Mouse (Mus musculus) embryonic facial prominence, embryonic 15.5 days (tissue): ENCODE results near the gene Paqr8. TPM values are rescaled to one million over a fixed set of nuclear protein-coding genes. Genes with fewer than 3 reads are reported as not detected.

Experiments
- ATAC-seq: fragments of 200-750 bp; cut with Nextera tagmentation; 2 replicates; pipeline ENCODE4 v1.8.0; 2017; ENCODE audit warnings: low read depth, moderate TSS enrichment; ENCODE audit not compliant: insufficient number of reproducible peaks, low FRiP score, low TSS enrichment
- H3K27ac ChIP-seq: fragments of 300-500 bp; sonication (generic); replicated peaks from 2 replicates; pipeline ENCODE4 v1.5.1; 2015; ENCODE audit warnings: mild to moderate bottlenecking, inconsistent platforms
- H3K27me3 ChIP-seq: fragments of 300-500 bp; sonication (generic); 2 replicates; pipeline ENCODE4 v1.6.1; 2015; ENCODE audit warnings: inconsistent platforms
- H3K36me3 ChIP-seq: fragments of 300-500 bp; sonication (generic); 2 replicates; pipeline ENCODE4 v1.6.1; 2015; ENCODE audit warnings: mild to moderate bottlenecking, inconsistent platforms
- H3K4me1 ChIP-seq: fragments of 300-500 bp; sonication (generic); 2 replicates; pipeline ENCODE4 v1.6.1; 2015; ENCODE audit warnings: inconsistent platforms
- H3K4me2 ChIP-seq: fragments of 300-500 bp; sonication (generic); replicated peaks from 2 replicates; pipeline ENCODE4 v1.6.1; 2015; ENCODE audit warnings: mild to moderate bottlenecking, inconsistent platforms
- H3K4me3 ChIP-seq: fragments of 300-500 bp; sonication (generic); replicated peaks from 2 replicates; pipeline ENCODE4 v1.5.1; 2015; ENCODE audit warnings: mild to moderate bottlenecking, inconsistent platforms
- H3K9ac ChIP-seq: fragments of 300-500 bp; sonication (generic); 2 replicates; pipeline ENCODE4 v1.6.1; 2015; ENCODE audit warnings: inconsistent platforms
- H3K9me3 ChIP-seq: fragments of 300-500 bp; sonication (generic); replicated peaks from 2 replicates; pipeline ENCODE4 v1.6.1; 2016; ENCODE audit warnings: inconsistent platforms
- WGBS: fragments of 180-500 bp; shearing (Covaris S2); methylation state at CpG from one replicate; pipeline ENCODE4 v1.1.7; 2015; 5-methylcytosine and 5-hydroxymethylcytosine counted together
- polyA plus RNA-seq: library from polyadenylated mRNA; unstranded; fragments of >200 nt; fragmentation: Nextera tagmentation; extraction: Ambion mirVana; gene quantifications from 2 replicates; pipeline ENCODE4 v1.2.1, GENCODE M21; 2015

The Paqr8 gene
- polyA plus RNA-seq, 1 experiment from 2014 or later = 5.4 TPM

DNA sequence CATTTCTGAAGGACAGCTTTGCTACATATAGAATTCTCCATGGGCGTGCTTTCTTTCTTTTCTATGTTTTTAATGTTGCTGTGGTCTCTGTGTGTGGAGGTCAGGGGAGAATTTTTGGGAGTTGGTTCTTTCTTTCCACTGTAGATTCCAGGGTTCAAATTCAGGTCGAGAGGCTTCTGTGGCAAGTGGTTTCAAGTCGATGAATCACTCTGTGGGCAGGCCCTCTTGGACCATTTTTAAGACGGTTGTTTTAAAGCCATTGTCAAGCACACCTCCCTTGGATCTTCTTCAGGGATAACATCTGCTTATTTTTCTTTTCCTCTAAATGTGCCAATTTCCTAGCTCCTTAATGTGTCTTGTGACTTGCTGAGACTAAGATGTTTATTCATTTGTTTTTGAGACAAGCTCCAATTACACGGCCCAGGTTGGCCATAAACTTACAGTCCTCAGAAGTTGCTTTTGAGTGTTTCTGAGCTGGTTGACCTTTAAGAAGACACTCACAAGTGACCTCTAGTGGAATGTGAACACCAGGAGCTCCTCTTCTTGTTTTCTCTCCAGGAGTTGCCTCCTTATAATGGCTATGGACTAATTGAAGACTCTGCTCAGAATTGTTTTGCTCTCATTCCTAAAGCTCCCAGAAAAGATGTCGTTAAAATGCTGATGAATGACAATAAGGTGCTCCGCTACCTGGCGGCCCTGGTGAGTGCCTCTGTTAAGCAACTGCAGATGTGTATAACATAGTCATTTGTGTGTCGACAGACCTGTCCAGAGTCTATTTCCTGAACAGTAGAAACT is 84.1 kb downstream of the Paqr8 start:
- H3K9me3 ChIP-seq = no peaks in the 10 kb centered on the region
- H3K4me3 ChIP-seq = no peak overlapping the region
- H3K4me1 ChIP-seq = no peaks in the 10 kb centered on the region
- no peak overlapping the region for H3K9ac ChIP-seq
- 69% methylated on average over 9 of the region's 9 CpGs for WGBS
- H3K27me3 ChIP-seq = no peaks in the 10 kb centered on the region
- H3K4me2 ChIP-seq = no peak overlapping the region
- no peaks in the 10 kb centered on the region for H3K36me3 ChIP-seq
- no peak overlapping the region for H3K27ac ChIP-seq
- no peak for ATAC-seq

DNA sequence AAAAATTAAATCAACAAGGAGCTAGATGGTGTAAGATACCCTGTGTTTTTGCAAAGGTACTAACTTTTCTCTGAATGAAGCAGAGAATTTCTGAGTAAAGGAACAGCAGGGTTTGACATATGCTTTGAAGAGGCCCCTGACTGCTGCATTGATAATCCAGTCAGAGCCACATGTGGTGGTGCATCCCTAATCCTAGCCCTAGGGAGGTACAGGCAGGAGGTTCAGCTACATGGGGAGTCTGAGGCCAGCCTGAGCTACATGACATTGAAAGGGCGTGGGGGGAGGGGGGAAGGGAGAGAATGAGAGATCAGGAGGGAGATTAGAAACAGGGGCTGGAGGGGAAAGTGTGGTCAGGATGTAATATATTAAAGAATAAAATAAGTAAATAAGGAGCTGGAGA is 90.1 kb downstream of the Paqr8 start:
- 53% methylated on average over 1 of the region's 1 CpGs for WGBS
- no peaks in the 10 kb centered on the region for H3K36me3 ChIP-seq

DNA sequence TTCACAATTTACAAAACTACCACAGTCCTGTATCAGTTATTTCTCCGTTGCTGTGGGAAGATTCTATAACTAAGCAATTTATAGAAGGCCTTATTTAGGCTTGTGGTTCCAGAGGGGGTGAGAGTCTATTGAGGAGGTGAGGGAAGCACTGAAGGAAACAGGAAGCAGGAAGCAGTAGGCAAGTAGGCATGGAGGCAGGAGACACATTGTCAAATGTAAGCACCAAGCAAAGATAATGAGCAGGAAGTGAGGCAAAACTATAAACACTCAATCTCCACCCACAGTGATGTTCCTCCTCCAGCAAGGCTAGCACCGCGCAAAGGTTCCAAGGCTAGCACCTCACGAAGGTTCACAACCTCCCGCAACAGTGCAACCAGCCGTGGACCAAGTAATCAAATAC is 91.4 kb downstream of the Paqr8 start:
- no peak overlapping the region for H3K9ac ChIP-seq
- no peak overlapping the region for H3K4me2 ChIP-seq
- no peak for ATAC-seq
- H3K4me1 ChIP-seq = no peaks in the 10 kb centered on the region
- no peaks in the 10 kb centered on the region for H3K9me3 ChIP-seq
- no peaks in the 10 kb centered on the region for H3K36me3 ChIP-seq
- no peak overlapping the region for H3K27ac ChIP-seq
- H3K27me3 ChIP-seq = no peaks in the 10 kb centered on the region
- 86% methylated on average over 6 of the region's 6 CpGs for WGBS
- H3K4me3 ChIP-seq = no peak overlapping the region

More for the DNA sequence above, 90.1 kb downstream of the Paqr8 start:
- Histone ChIP-seq H3K27ac (no peak overlapping the region), H3K9ac (no peak overlapping the region), H3K4me2 (no peak overlapping the region), H3K9me3 (no peaks in the 10 kb centered on the region), H3K4me3 (no peak overlapping the region), H3K27me3 (no peaks in the 10 kb centered on the region), H3K4me1 (no peaks in the 10 kb centered on the region)
- no peak for ATAC-seq

DNA sequence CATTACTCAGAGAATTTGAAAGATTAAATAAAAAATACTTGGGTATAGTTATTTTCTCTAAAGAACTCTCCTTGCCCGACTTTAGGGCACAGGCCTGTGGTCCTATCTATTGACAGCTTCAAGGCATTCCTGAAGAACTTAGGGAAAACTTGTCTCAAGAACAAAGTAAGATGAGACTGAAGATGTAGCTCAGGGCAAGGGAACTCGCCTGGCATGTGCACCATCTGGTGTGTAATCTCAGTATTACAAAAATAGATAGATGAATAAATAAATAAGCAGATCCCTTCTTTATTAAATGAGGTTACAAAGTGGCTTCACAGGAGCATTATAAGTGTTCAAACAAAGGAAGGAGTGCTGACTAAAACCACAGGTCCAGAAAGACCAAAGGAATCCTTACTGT is 93.7 kb downstream of the Paqr8 start:
- Histone ChIP-seq H3K9me3 (no peaks in the 10 kb centered on the region), H3K4me2 (no peak overlapping the region), H3K4me1 (no peaks in the 10 kb centered on the region), H3K4me3 (no peak overlapping the region), H3K36me3 (no peaks in the 10 kb centered on the region), H3K27me3 (no peaks in the 10 kb centered on the region), H3K27ac (no peak overlapping the region), H3K9ac (no peak overlapping the region)
- 51% methylated on average over 2 of the region's 2 CpGs for WGBS
- ATAC-seq = no peak

DNA sequence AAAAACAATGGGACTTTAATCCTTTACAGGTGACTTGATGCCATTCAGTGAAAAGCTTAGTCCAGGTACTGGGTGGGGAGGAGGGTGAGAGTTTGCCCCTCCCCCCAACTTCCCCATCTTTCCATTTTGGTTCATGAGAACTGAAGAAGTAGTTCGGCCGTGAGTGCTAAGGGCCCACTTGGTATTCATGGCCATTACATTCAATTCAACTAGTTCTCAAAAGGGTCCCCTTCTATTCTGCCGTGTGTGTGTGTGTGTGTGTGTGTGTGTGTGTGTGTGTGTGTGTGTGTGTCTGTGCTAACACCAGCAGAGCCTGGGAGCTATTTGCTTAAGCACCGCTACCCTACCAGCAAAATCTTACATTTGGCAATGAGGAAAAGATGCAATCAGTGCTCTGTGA is 94.2 kb downstream of the Paqr8 start:
- H3K27ac ChIP-seq = no peak overlapping the region
- 72% methylated on average over 4 of the region's 4 CpGs for WGBS
- no peaks in the 10 kb centered on the region for H3K36me3 ChIP-seq
- H3K4me3 ChIP-seq = no peak overlapping the region
- H3K27me3 ChIP-seq = no peaks in the 10 kb centered on the region
- H3K4me1 ChIP-seq = no peaks in the 10 kb centered on the region
- no peaks in the 10 kb centered on the region for H3K9me3 ChIP-seq
- H3K9ac ChIP-seq = no peak overlapping the region
- H3K4me2 ChIP-seq = no peak overlapping the region
- ATAC-seq = no peak

DNA sequence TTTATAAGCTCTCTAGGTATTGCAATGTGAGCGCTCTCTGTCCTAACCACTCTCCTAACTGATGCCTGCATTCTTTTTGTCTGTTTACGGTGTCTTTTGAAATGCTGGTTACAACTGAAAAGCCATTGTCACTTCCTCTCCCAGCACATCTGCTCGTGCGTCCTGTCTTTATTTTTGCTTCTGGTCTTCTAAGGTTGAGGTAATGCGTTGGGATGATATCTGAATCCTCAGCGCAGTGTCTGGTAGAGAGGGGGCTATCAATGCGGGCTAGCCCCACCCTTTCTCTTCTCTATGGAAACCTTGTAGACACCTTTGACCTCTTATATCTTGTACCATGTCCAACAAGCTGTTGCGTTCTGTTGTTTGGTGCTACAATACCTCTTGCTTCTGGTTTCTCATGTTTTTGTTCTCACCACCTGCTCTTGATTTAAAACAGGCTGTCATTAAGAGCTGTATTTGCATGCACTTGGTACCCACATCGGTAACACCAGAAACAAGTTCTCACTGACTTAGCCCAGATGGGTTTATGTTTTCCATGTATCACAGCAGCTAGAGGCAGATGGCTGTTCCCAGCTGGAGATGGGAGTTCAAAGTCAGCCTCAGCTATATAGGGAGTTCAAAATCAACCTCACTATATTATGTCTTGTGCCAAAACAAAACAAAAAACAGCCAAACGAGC is 96.1 kb downstream of the Paqr8 start:
- H3K4me3 ChIP-seq = no peak overlapping the region
- H3K9ac ChIP-seq = no peak overlapping the region
- H3K27ac ChIP-seq = no peak overlapping the region
- no peaks in the 10 kb centered on the region for H3K27me3 ChIP-seq
- WGBS = 62% methylated on average over 10 of the region's 10 CpGs
- H3K4me2 ChIP-seq = no peak overlapping the region
- no peaks in the 10 kb centered on the region for H3K4me1 ChIP-seq
- ATAC-seq = no peak
- no peaks in the 10 kb centered on the region for H3K36me3 ChIP-seq
- no peaks in the 10 kb centered on the region for H3K9me3 ChIP-seq

Other genes starting within 250 kb of the Paqr8 start
- gene Il17a, start 159.7 kb upstream of the Paqr8 start, polyA plus RNA-seq = not detected in 2 replicates
- gene Il17f, start 100.0 kb upstream of the Paqr8 start, polyA plus RNA-seq = not detected in 2 replicates
- gene Mcm3, start 70.3 kb upstream of the Paqr8 start, polyA plus RNA-seq = 113 and 119 TPM in 2 replicates
- gene Efhc1, start 61.0 kb downstream of the Paqr8 start, polyA plus RNA-seq = 9.6 and 17.9 TPM in 2 replicates
- gene Tram2, start 188.6 kb downstream of the Paqr8 start, polyA plus RNA-seq = 10.3 and 11.0 TPM in 2 replicates